Mouse (Mus musculus): ENCODE data around the gene Antxr2. TPM values are rescaled to one million over a fixed set of nuclear protein-coding genes. Genes with fewer than 3 reads are reported as not detected.

Antxr2 gene
- polyA plus RNA-seq (2016; fragmentation: Nextera tagmentation; extraction: Ambion mirVana): 64.2 and 64.3 TPM in 2 replicates

GRCm38 (mm10) chr5:98030902-98031641, at the start of gene Antxr2:
Gene Antxr2 (minus strand): TSS chr5:98031043.
- peaks cover 7% of the 10 kb centered on the region for H3K36me3 ChIP-seq
- peak within 1 kb of the TSS; percentile 90 for H3K9ac ChIP-seq
- no peaks in the 10 kb centered on the region for H3K27me3 ChIP-seq (replicated peaks)
- peak within 1 kb of the TSS; percentile 85 for H3K4me3 ChIP-seq
- ATAC-seq (ENCODE audit: insufficient number of reproducible peaks, low FRiP score): peak; percentile 81
- 2% methylated on average over 58 of the region's 58 CpGs for WGBS
- peaks cover 13% of the 10 kb centered on the region for H3K4me1 ChIP-seq (replicated peaks)
- H3K4me2 ChIP-seq: peak within 1 kb of the TSS; percentile 74
- H3K27ac ChIP-seq (ENCODE audit: poor library complexity, severe bottlenecking): peak within 1 kb of the TSS; percentile 93
- no peaks in the 10 kb centered on the region for H3K9me3 ChIP-seq (replicated peaks)

GRCm38 (mm10) chr5:98076612-98077011, 45.8 kb upstream of the Antxr2 start:
- Histone ChIP-seq H3K9me3 (replicated peaks) (no peaks in the 10 kb centered on the region), H3K27ac (ENCODE audit: poor library complexity, severe bottlenecking) (no peak overlapping the region), H3K27me3 (replicated peaks) (no peaks in the 10 kb centered on the region), H3K36me3 (no peaks in the 10 kb centered on the region), H3K4me2 (no peak overlapping the region; the same call in 1 of the 2 replicates), H3K9ac (no peak overlapping the region), H3K4me1 (replicated peaks) (peaks cover 8% of the 10 kb centered on the region), H3K4me3 (no peak overlapping the region)
- 27% methylated on average over 3 of the region's 3 CpGs for WGBS
- ATAC-seq (ENCODE audit: insufficient number of reproducible peaks, low FRiP score): no peak; the same call in 1 of the 2 replicates

GRCm38 (mm10) chr5:98069191-98069590, 38.3 kb upstream of the Antxr2 start:
- H3K9ac ChIP-seq: no peak overlapping the region
- WGBS: 39% methylated on average over 4 of the region's 4 CpGs
- no peak overlapping the region for H3K4me2 ChIP-seq
- no peaks in the 10 kb centered on the region for H3K9me3 ChIP-seq (replicated peaks)
- H3K36me3 ChIP-seq: no peaks in the 10 kb centered on the region
- H3K4me3 ChIP-seq: no peak overlapping the region
- 0 out of 2 replicates have a peak, but pooled peaks cover 5% of the 10 kb centered on the region for H3K4me1 ChIP-seq (replicated peaks)
- ATAC-seq (ENCODE audit: insufficient number of reproducible peaks, low FRiP score): no peak
- H3K27ac ChIP-seq (ENCODE audit: poor library complexity, severe bottlenecking): peak overlapping the region; percentile 70; the same call in 1 of the 2 replicates
- H3K27me3 ChIP-seq (replicated peaks): no peaks in the 10 kb centered on the region

GRCm38 (mm10) chr5:98055275-98055674, 24.4 kb upstream of the Antxr2 start:
- ATAC-seq (ENCODE audit: insufficient number of reproducible peaks, low FRiP score): no peak
- WGBS: 92% methylated on average over 6 of the region's 6 CpGs
- Histone ChIP-seq H3K9me3 (replicated peaks) (no peaks in the 10 kb centered on the region), H3K27ac (ENCODE audit: poor library complexity, severe bottlenecking) (no peak overlapping the region), H3K4me3 (no peak overlapping the region), H3K4me1 (replicated peaks) (0 out of 2 replicates have a peak, but pooled peaks cover 2% of the 10 kb centered on the region), H3K4me2 (no peak overlapping the region), H3K27me3 (replicated peaks) (no peaks in the 10 kb centered on the region), H3K36me3 (no peaks in the 10 kb centered on the region), H3K9ac (no peak overlapping the region)

- Histone ChIP-seq H3K9ac (no peak overlapping the region), H3K27me3 (replicated peaks) (no peaks in the 10 kb centered on the region), H3K9me3 (replicated peaks) (no peaks in the 10 kb centered on the region), H3K36me3 (no peaks in the 10 kb centered on the region), H3K4me3 (no peak overlapping the region), H3K4me2 (no peak overlapping the region), H3K4me1 (replicated peaks) (0 out of 2 replicates have a peak, but pooled peaks cover 2% of the 10 kb centered on the region), H3K27ac (ENCODE audit: poor library complexity, severe bottlenecking) (no peak overlapping the region)
- no peak for ATAC-seq (ENCODE audit: insufficient number of reproducible peaks, low FRiP score)
- 76% methylated on average over 1 of the region's 1 CpGs for WGBS
Observed at GRCm38 (mm10) chr5:98054834-98055233, 24.0 kb upstream of the Antxr2 start.

- Histone ChIP-seq H3K36me3 (no peaks in the 10 kb centered on the region), H3K9me3 (replicated peaks) (no peaks in the 10 kb centered on the region), H3K4me3 (no peak overlapping the region), H3K27ac (ENCODE audit: poor library complexity, severe bottlenecking) (no peak overlapping the region), H3K9ac (no peak overlapping the region), H3K4me2 (no peak overlapping the region), H3K27me3 (replicated peaks) (no peaks in the 10 kb centered on the region), H3K4me1 (replicated peaks) (no peaks in the 10 kb centered on the region)
- 75% methylated on average over 2 of the region's 2 CpGs for WGBS
- no peak for ATAC-seq (ENCODE audit: insufficient number of reproducible peaks, low FRiP score)
Observed at GRCm38 (mm10) chr5:98034928-98035327, 4.1 kb upstream of the Antxr2 start.

GRCm38 (mm10) chr5:98034207-98034606, 3.4 kb upstream of the Antxr2 start:
- Histone ChIP-seq H3K4me2 (no peak overlapping the region), H3K36me3 (no peaks in the 10 kb centered on the region), H3K4me3 (no peak overlapping the region), H3K9ac (no peak overlapping the region), H3K27ac (ENCODE audit: poor library complexity, severe bottlenecking) (no peak overlapping the region), H3K4me1 (replicated peaks) (no peaks in the 10 kb centered on the region), H3K27me3 (replicated peaks) (no peaks in the 10 kb centered on the region), H3K9me3 (replicated peaks) (no peaks in the 10 kb centered on the region)
- 62% methylated on average over 2 of the region's 2 CpGs for WGBS
- ATAC-seq (ENCODE audit: insufficient number of reproducible peaks, low FRiP score): no peak

GRCm38 (mm10) chr5:98032803-98033420, 2.1 kb upstream of the Antxr2 start:
- 70% methylated on average over 7 of the region's 7 CpGs for WGBS
- no peak overlapping the region for H3K4me2 ChIP-seq
- H3K4me3 ChIP-seq: no peak overlapping the region
- no peak overlapping the region for H3K27ac ChIP-seq (ENCODE audit: poor library complexity, severe bottlenecking)
- no peak overlapping the region for H3K9ac ChIP-seq
- H3K27me3 ChIP-seq (replicated peaks): no peaks in the 10 kb centered on the region
- H3K9me3 ChIP-seq (replicated peaks): no peaks in the 10 kb centered on the region
- ATAC-seq (ENCODE audit: insufficient number of reproducible peaks, low FRiP score): no peak
- H3K36me3 ChIP-seq: no peaks in the 10 kb centered on the region
- peaks cover 3% of the 10 kb centered on the region; the same call in 1 of the 2 replicates for H3K4me1 ChIP-seq (replicated peaks)

- no peaks in the 10 kb centered on the region for H3K27me3 ChIP-seq (replicated peaks)
- H3K27ac ChIP-seq (ENCODE audit: poor library complexity, severe bottlenecking): peak overlapping the region; percentile 93
- WGBS: under 1% methylated on average over 36 of the region's 36 CpGs
- peaks cover 15% of the 10 kb centered on the region for H3K36me3 ChIP-seq
- H3K9me3 ChIP-seq (replicated peaks): no peaks in the 10 kb centered on the region
- H3K4me3 ChIP-seq: peak overlapping the region; percentile 85
- peak overlapping the region; percentile 90 for H3K9ac ChIP-seq
- ATAC-seq (ENCODE audit: insufficient number of reproducible peaks, low FRiP score): peak; percentile 73
- H3K4me2 ChIP-seq: peak overlapping the region; percentile 74
- peaks cover 13% of the 10 kb centered on the region for H3K4me1 ChIP-seq (replicated peaks)
Observed at GRCm38 (mm10) chr5:98030091-98030901, 547 bp downstream of the Antxr2 start.

GRCm38 (mm10) chr5:98027688-98028389, 3.0 kb downstream of the Antxr2 start:
- WGBS: 36% methylated on average over 8 of the region's 8 CpGs
- peak overlapping the region; percentile 79 for H3K27ac ChIP-seq (ENCODE audit: poor library complexity, severe bottlenecking)
- H3K4me1 ChIP-seq (replicated peaks): peaks cover 13% of the 10 kb centered on the region
- H3K36me3 ChIP-seq: peaks cover 23% of the 10 kb centered on the region
- H3K27me3 ChIP-seq (replicated peaks): no peaks in the 10 kb centered on the region
- peak overlapping the region; percentile 57 for H3K4me2 ChIP-seq
- H3K4me3 ChIP-seq: peak overlapping the region; percentile 39
- no peak for ATAC-seq (ENCODE audit: insufficient number of reproducible peaks, low FRiP score)
- H3K9me3 ChIP-seq (replicated peaks): no peaks in the 10 kb centered on the region
- H3K9ac ChIP-seq: peak overlapping the region; percentile 47; the same call in 1 of the 2 replicates
